8 mouse cellular contexts compared by ENCODE assay signal in genomic region chr5:107251751-107252305, GRCm38 (mm10). TPM values are rescaled to one million over a fixed set of nuclear protein-coding genes. Genes with fewer than 3 reads are reported as not detected.
A peak's percentile ranks its signal among the peaks of the same experiment; 100 is the strongest.
DNase-seq lines count a peak whose midpoint lies in the region; ATAC-seq and TF ChIP-seq lines count a peak whose summit lies in the region.

No protein-coding gene starts in this region.

- H3K4me1 ChIP-seq in forebrain, embryonic 13.5 days, result peaks cover 26% of the 10 kb centered on the region
- H3K4me1 ChIP-seq in hindbrain, embryonic 15.5 days (replicated peaks), result peaks cover 19% of the 10 kb centered on the region
- peaks cover 5% of the 10 kb centered on the region for H3K4me1 ChIP-seq in stomach, postnatal 0 days (replicated peaks; ENCODE audit: control insufficient read depth, insufficient read depth)

- DNase-seq in embryo, embryonic 10.5 days (ENCODE audit: low spot score), result peak; percentile 50
- no peak for DNase-seq in embryo, embryonic 10 days (ENCODE audit: low spot score)
- DNase-seq in left cerebral cortex, adult 11 months (ENCODE audit: low spot score), result peak; percentile 47
- peak; percentile 53 for DNase-seq in lung, postnatal 36 days
- DNase-seq in stomach, postnatal 0 days (ENCODE audit: low spot score), result peak; percentile 55

- H3K4me3 ChIP-seq in forebrain, embryonic 13.5 days, result no peak overlapping the region
- no peak overlapping the region for H3K4me3 ChIP-seq in hindbrain, embryonic 15.5 days
- no peak overlapping the region for H3K4me3 ChIP-seq in stomach, postnatal 0 days (ENCODE audit: low read depth, low read length)

- H3K36me3 ChIP-seq in forebrain, embryonic 13.5 days (ENCODE audit: poor library complexity, severe bottlenecking), result no peaks in the 10 kb centered on the region
- H3K36me3 ChIP-seq in hindbrain, embryonic 15.5 days, result no peaks in the 10 kb centered on the region
- no peaks in the 10 kb centered on the region for H3K36me3 ChIP-seq in stomach, postnatal 0 days (ENCODE audit: control insufficient read depth, insufficient read depth, low read length)

- H3K4me2 ChIP-seq in forebrain, embryonic 13.5 days, result no peak overlapping the region
- H3K4me2 ChIP-seq in hindbrain, embryonic 15.5 days, result no peak overlapping the region
- no peak overlapping the region for H3K4me2 ChIP-seq in stomach, postnatal 0 days (replicated peaks; ENCODE audit: low read depth)

- H3K27me3 ChIP-seq in forebrain, embryonic 13.5 days, result peaks cover 71% of the 10 kb centered on the region
- H3K27me3 ChIP-seq in hindbrain, embryonic 15.5 days, result peaks cover 28% of the 10 kb centered on the region
- H3K27me3 ChIP-seq in stomach, postnatal 0 days (ENCODE audit: control insufficient read depth, insufficient read depth, low read length), result no peaks in the 10 kb centered on the region

- H3K9me3 ChIP-seq in forebrain, embryonic 13.5 days (replicated peaks), result peaks cover 12% of the 10 kb centered on the region
- H3K9me3 ChIP-seq in hindbrain, embryonic 15.5 days, result peaks cover 5% of the 10 kb centered on the region; the same call in 1 of the 2 replicates
- H3K9me3 ChIP-seq in stomach, postnatal 0 days (ENCODE audit: control insufficient read depth, low read length), result no peaks in the 10 kb centered on the region

- no peak for TF ChIP-seq EP300 in stomach, postnatal 0 days (optimal IDR thresholded peaks at IDR 0.05)

- ATAC-seq in forebrain, embryonic 13.5 days, result peak; percentile 95
- peak; percentile 87 for ATAC-seq in hindbrain, embryonic 15.5 days (ENCODE audit: low FRiP score, low read depth)
- ATAC-seq in stomach, postnatal 0 days (ENCODE audit: low FRiP score, low TSS enrichment), result 0 out of 2 replicates have a peak, but pooled peaks have one; percentile 57
- no peak for ATAC-seq in cerebellum, adult (ENCODE audit: insufficient number of reproducible peaks, low FRiP score, low TSS enrichment)

- no peak overlapping the region for H3K27ac ChIP-seq in forebrain, embryonic 13.5 days
- H3K27ac ChIP-seq in hindbrain, embryonic 15.5 days (replicated peaks), result no peak overlapping the region
- H3K27ac ChIP-seq in stomach, postnatal 0 days (replicated peaks), result 0 out of 2 replicates have a peak overlapping the region, but pooled peaks have one; percentile 31

- WGBS in forebrain, embryonic 13.5 days, result 2% methylated on average over 3 of the region's 3 CpGs
- WGBS in hindbrain, embryonic 15.5 days, result 11% methylated on average over 3 of the region's 3 CpGs
- 13% methylated on average over 3 of the region's 3 CpGs for WGBS in stomach, postnatal 0 days

- no peak for TF ChIP-seq CTCF in stomach, postnatal 0 days (IDR thresholded peaks at IDR 0.05; ENCODE audit: low read depth)

- H3K9ac ChIP-seq in forebrain, embryonic 13.5 days, result no peak overlapping the region
- no peak overlapping the region for H3K9ac ChIP-seq in hindbrain, embryonic 15.5 days
- no peak overlapping the region for H3K9ac ChIP-seq in stomach, postnatal 0 days (ENCODE audit: low read length)

RNA-seq across cellular contexts. Expression of gene Tgfbr3, which starts 37.6 kb away (rescaled TPM):
- polyA plus RNA-seq in forebrain, embryonic 13.5 days (2015; fragmentation: Nextera tagmentation; extraction: Ambion mirVana), result 1.3 and 2.1 TPM in 2 replicates
- 6.0 and 7.5 TPM in 2 replicates for polyA plus RNA-seq in hindbrain, embryonic 15.5 days (2015; fragmentation: Nextera tagmentation; extraction: Ambion mirVana)
- polyA plus RNA-seq in stomach, postnatal 0 days (2015; fragmentation: Nextera tagmentation; extraction: Ambion mirVana), result 10.6 and 11.9 TPM in 2 replicates
